ENCODE assay signal across 19 mouse cellular contexts in the genomic region with DNA sequence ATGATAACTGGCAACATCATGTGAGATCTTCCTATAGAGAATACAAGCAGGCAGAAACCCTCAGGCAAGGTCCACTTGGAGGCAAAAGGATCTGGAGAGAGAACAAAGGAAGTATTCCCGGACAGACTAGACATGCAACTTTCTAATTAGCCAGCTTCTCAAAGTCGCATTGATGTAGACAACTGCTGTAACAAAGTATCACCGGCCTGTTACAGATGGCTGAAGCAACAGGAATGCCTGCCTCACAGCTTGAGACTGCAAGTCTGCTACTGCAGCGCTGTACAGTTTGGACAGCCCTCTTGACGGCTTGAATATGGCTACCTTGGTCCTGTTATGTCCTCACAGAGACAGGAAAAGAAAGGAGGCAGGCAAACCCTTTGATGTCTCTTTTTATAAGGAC.
DNase-seq lines count a peak whose midpoint lies in the region; ATAC-seq and TF ChIP-seq lines count a peak whose summit lies in the region.
"Had no signal": no experiment of that assay in that cellular context is flagged by ENCODE, and none has a peak within 500 bp of the region (broad histone marks: within the 10 kb centered on the region; RNA-seq: fewer than 3 reads in every experiment).

No protein-coding gene starts in this region.

- ATAC-seq in megakaryocyte, adult 5-6 weeks (ENCODE audit: poor library complexity, severe bottlenecking): no peak
- ATAC-seq in hindbrain, postnatal 0 days: no peak
- no peak for ATAC-seq in kidney, embryonic 16.5 days (ENCODE audit: low FRiP score, low TSS enrichment)
- ATAC-seq: inflammation-experienced regulatory T-cells, adult 6 months had no signal

- no peak overlapping the region for H3K9ac ChIP-seq in hindbrain, postnatal 0 days (replicated peaks; ENCODE audit: low read length)
- H3K9ac ChIP-seq in kidney, embryonic 16.5 days (replicated peaks; ENCODE audit: low read length): no peak overlapping the region
- H3K9ac ChIP-seq: embryonic facial prominence, embryonic 15.5 days; lung, embryonic 14.5 days had no signal

- no peaks in the 10 kb centered on the region for H3K4me1 ChIP-seq in megakaryocyte, embryonic 14.5 days
- H3K4me1 ChIP-seq in hindbrain, postnatal 0 days (ENCODE audit: insufficient read depth, low read length): peaks cover 13% of the 10 kb centered on the region
- peaks cover 3% of the 10 kb centered on the region; the same call in 1 of the 2 replicates for H3K4me1 ChIP-seq in kidney, embryonic 16.5 days (ENCODE audit: insufficient read depth, low read length)
- H3K4me1 ChIP-seq: heart, embryonic 10.5 days had no signal

- no peak overlapping the region for H3K4me2 ChIP-seq in hindbrain, postnatal 0 days (ENCODE audit: low read depth, low read length)
- no peak overlapping the region for H3K4me2 ChIP-seq in kidney, embryonic 16.5 days (replicated peaks; ENCODE audit: low read depth, low read length)
- H3K4me2 ChIP-seq: embryonic facial prominence, embryonic 15.5 days; liver, embryonic 11.5 days; lung, embryonic 14.5 days had no signal

- H3K27me3 ChIP-seq in megakaryocyte, embryonic 14.5 days (replicated peaks): no peaks in the 10 kb centered on the region
- H3K27me3 ChIP-seq in hindbrain, postnatal 0 days (ENCODE audit: insufficient read depth, low read length): no peaks in the 10 kb centered on the region
- H3K27me3 ChIP-seq in kidney, embryonic 16.5 days (ENCODE audit: insufficient read depth, low read length): peaks cover 4% of the 10 kb centered on the region; the same call in 1 of the 2 replicates
- H3K27me3 ChIP-seq: embryonic facial prominence, embryonic 15.5 days had no signal

- TF ChIP-seq CTCF in brain, embryonic 14.5 days (IDR thresholded peaks at IDR 0.05; ENCODE audit: borderline replicate concordance, extremely low read depth, insufficient read depth, insufficient read length): no peak
- no peak for TF ChIP-seq CTCF in hindbrain, postnatal 0 days (IDR thresholded peaks at IDR 0.05; ENCODE audit: low read depth)

- peaks cover 59% of the 10 kb centered on the region for H3K9me3 ChIP-seq in megakaryocyte, embryonic 14.5 days
- H3K9me3 ChIP-seq in hindbrain, postnatal 0 days (ENCODE audit: low read length): no peaks in the 10 kb centered on the region
- H3K9me3 ChIP-seq in kidney, embryonic 16.5 days (ENCODE audit: low read length): peaks cover 3% of the 10 kb centered on the region; the same call in 1 of the 2 replicates

- peak overlapping the region; percentile 42 for H3K4me3 ChIP-seq in megakaryocyte, embryonic 14.5 days (replicated peaks)
- H3K4me3 ChIP-seq in hindbrain, postnatal 0 days (ENCODE audit: low read length): no peak overlapping the region
- H3K4me3 ChIP-seq in kidney, embryonic 16.5 days (ENCODE audit: low read length): no peak overlapping the region
- H3K4me3 ChIP-seq: embryonic facial prominence, embryonic 15.5 days; forebrain, embryonic 10.5 days; heart, embryonic 10.5 days; limb, embryonic 10.5 days had no signal

- no peak for TF ChIP-seq POLR2A in brain, embryonic 14.5 days (IDR thresholded peaks at IDR 0.05; ENCODE audit: borderline replicate concordance, extremely low read depth, insufficient read depth, insufficient read length, poor library complexity, severe bottlenecking)

- no peak overlapping the region for H3K27ac ChIP-seq in hindbrain, postnatal 0 days
- no peak overlapping the region for H3K27ac ChIP-seq in kidney, embryonic 16.5 days (ENCODE audit: low read length)
- H3K27ac ChIP-seq: embryonic facial prominence, embryonic 15.5 days; heart, embryonic 10.5 days had no signal

- WGBS in hindbrain, postnatal 0 days: 22% methylated on average over 5 of the region's 5 CpGs
- 39% methylated on average over 5 of the region's 5 CpGs for WGBS in kidney, embryonic 16.5 days

- intact Hi-C loops in gastrocnemius, postnatal 36 days (cut with DNase I): no loop called here

- DNase-seq in brain, embryonic 14.5 days (ENCODE audit: low read depth): peak; percentile 60
- DNase-seq in cerebellum, adult 9-10 months: peak; percentile 70
- DNase-seq in hindbrain, postnatal 0 days (ENCODE audit: low spot score): peak; percentile 32
- no peak for DNase-seq in adrenal gland, postnatal 4 days (ENCODE audit: low spot score in 2 of 2)
- no peak for DNase-seq in gastrocnemius, postnatal 36 days
- DNase-seq: gastrocnemius, postnatal 25 days; heart, postnatal 10 days; kidney, adult 9 months; lung, embryonic 14.5 days; thymus, postnatal 4 days had no signal

- no peaks in the 10 kb centered on the region for H3K36me3 ChIP-seq in megakaryocyte, embryonic 14.5 days (replicated peaks; ENCODE audit: low read length)
- H3K36me3 ChIP-seq in hindbrain, postnatal 0 days (ENCODE audit: insufficient read depth, low read length): no peaks in the 10 kb centered on the region
- no peaks in the 10 kb centered on the region for H3K36me3 ChIP-seq in kidney, embryonic 16.5 days (ENCODE audit: insufficient read depth, low read length)
- H3K36me3 ChIP-seq: embryonic facial prominence, embryonic 15.5 days; forebrain, embryonic 10.5 days; heart, embryonic 10.5 days; limb, embryonic 10.5 days had no signal

Comparison
In these comparisons a context has a peak if more than half of its experiments do, and no peak if none do; other contexts are left out.
1. DNase-seq: peak in brain, embryonic 14.5 days (single experiment), cerebellum, adult 9-10 months (single experiment) and hindbrain, postnatal 0 days (single experiment); none in adrenal gland, postnatal 4 days (0 of 2) and gastrocnemius, postnatal 36 days (0 of 2).